Mouse (Mus musculus): ENCODE data around the gene Rnh1. TPM values are rescaled to one million over a fixed set of nuclear protein-coding genes. Genes with fewer than 3 reads are reported as not detected.

Gene Rnh1
- polyA plus RNA-seq, 1 experiment from 2014 or later: 292 TPM

GRCm38 (mm10) chr7:141205504-141205903 is 32.8 kb upstream of the Rnh1 start:
- no peaks in the 10 kb centered on the region for H3K27me3 ChIP-seq
- ChIA-PET CTCF (no interaction called here), POLR2A (no interaction called here)
- in situ Hi-C loops (cut with MboI; ENCODE audit: low pct_unique_long_range_greater_than_20kb): no loop called here
- no peak for TF ChIP-seq CTCF (IDR thresholded peaks at IDR 0.05)
- ATAC-seq (no peak), DNase-seq (ENCODE audit: low read depth, low spot score) (no peak)

GRCm38 (mm10) chr7:141204546-141204945 is 31.9 kb upstream of the Rnh1 start:
- in situ Hi-C loops (cut with MboI; ENCODE audit: low pct_unique_long_range_greater_than_20kb): no loop called here
- H3K27me3 ChIP-seq: no peaks in the 10 kb centered on the region
- ATAC-seq (no peak), DNase-seq (ENCODE audit: low read depth, low spot score) (no peak)
- CTCF ChIA-PET: no interaction called here
- no peak for TF ChIP-seq CTCF (IDR thresholded peaks at IDR 0.05)
- POLR2A ChIA-PET: interaction anchor here (0.7 kb wide), 1 partner anchor 243 kb away, joined by 3 read pairs; no protein-coding TSS in a partner anchor

- no peak for DNase-seq (ENCODE audit: low read depth, low spot score)
- no peak for ATAC-seq
- in situ Hi-C loops (cut with MboI; ENCODE audit: low pct_unique_long_range_greater_than_20kb): no loop called here
- no peak for TF ChIP-seq CTCF (IDR thresholded peaks at IDR 0.05)
- H3K27me3 ChIP-seq: no peaks in the 10 kb centered on the region
- POLR2A ChIA-PET: no interaction called here
- CTCF ChIA-PET: no interaction called here
These were observed 25.5 kb upstream of the Rnh1 start for GRCm38 (mm10) chr7:141198121-141198520.

- H3K27me3 ChIP-seq: no peaks in the 10 kb centered on the region
- ChIA-PET CTCF (interaction anchor here (1.1 kb wide), 1 partner anchor 37 kb away, joined by 3 read pairs; no protein-coding TSS in a partner anchor), POLR2A (interaction anchor here (3.1 kb wide), 1 partner anchor 19 kb away, joined by 14 read pairs; the partner anchor contains the start of gene Rassf7)
- in situ Hi-C loops (cut with MboI; ENCODE audit: low pct_unique_long_range_greater_than_20kb): no loop called here
- TF ChIP-seq CTCF (IDR thresholded peaks at IDR 0.05): no peak
- no peak for ATAC-seq
- DNase-seq (ENCODE audit: low read depth, low spot score): no peak
These were observed 24.1 kb upstream of the Rnh1 start for GRCm38 (mm10) chr7:141196619-141197282.

GRCm38 (mm10) chr7:141195754-141196153 is 23.1 kb upstream of the Rnh1 start:
- H3K27me3 ChIP-seq: no peaks in the 10 kb centered on the region
- in situ Hi-C loops (cut with MboI; ENCODE audit: low pct_unique_long_range_greater_than_20kb): no loop called here
- CTCF ChIA-PET: interaction anchor here (1.1 kb wide), 1 partner anchor 38 kb away, joined by 3 read pairs; no protein-coding TSS in a partner anchor
- ATAC-seq (no peak), DNase-seq (ENCODE audit: low read depth, low spot score) (no peak)
- no peak for TF ChIP-seq CTCF (IDR thresholded peaks at IDR 0.05)
- POLR2A ChIA-PET: interaction anchor here (3.1 kb wide), 1 partner anchor 20 kb away, joined by 14 read pairs; the partner anchor contains the start of gene Rassf7

GRCm38 (mm10) chr7:141194830-141195229 is 22.2 kb upstream of the Rnh1 start:
- no peaks in the 10 kb centered on the region for H3K27me3 ChIP-seq
- POLR2A ChIA-PET: interaction anchor here (0.9 to 3.1 kb wide), 4 partner anchors 16 to 221 kb away, joined by 4 to 14 read pairs (median 4); partner anchors contain the start of gene Rassf7
- ATAC-seq (peak; percentile 24), DNase-seq (ENCODE audit: low read depth, low spot score) (peak; percentile 46)
- in situ Hi-C loops (cut with MboI; ENCODE audit: low pct_unique_long_range_greater_than_20kb): no loop called here
- CTCF ChIA-PET: no interaction called here
- TF ChIP-seq CTCF (IDR thresholded peaks at IDR 0.05): no peak

- DNase-seq (ENCODE audit: low read depth, low spot score): no peak
- CTCF ChIA-PET: no interaction called here
- POLR2A ChIA-PET: interaction anchor here (0.9 to 3.1 kb wide), 4 partner anchors 16 to 221 kb away, joined by 4 to 14 read pairs (median 4); partner anchors contain the start of gene Rassf7
- in situ Hi-C loops (cut with MboI; ENCODE audit: low pct_unique_long_range_greater_than_20kb): no loop called here
- peak; percentile 11 for ATAC-seq
- TF ChIP-seq CTCF (IDR thresholded peaks at IDR 0.05): no peak
- no peaks in the 10 kb centered on the region for H3K27me3 ChIP-seq
These were observed 21.8 kb upstream of the Rnh1 start for GRCm38 (mm10) chr7:141194409-141194808.

GRCm38 (mm10) chr7:141193948-141194347 is 21.3 kb upstream of the Rnh1 start, which contains the start of the genes Hras and Lrrc56:
Gene Hras (minus strand): TSS chr7:141194005.
Gene Lrrc56 (plus strand): TSS chr7:141194157.
- TF ChIP-seq CTCF (IDR thresholded peaks at IDR 0.05): no peak
- in situ Hi-C loops (cut with MboI; ENCODE audit: low pct_unique_long_range_greater_than_20kb): no loop called here
- CTCF ChIA-PET: no interaction called here
- ATAC-seq (peak; percentile 90), DNase-seq (ENCODE audit: low read depth, low spot score) (peak; percentile 86)
- POLR2A ChIA-PET: interaction anchor here (0.6 to 3.1 kb wide), 7 partner anchors 17 to 709 kb away, joined by 3 to 14 read pairs (median 4); partner anchors contain the start of gene Rassf7
- H3K27me3 ChIP-seq: no peaks in the 10 kb centered on the region

- in situ Hi-C loops (cut with MboI; ENCODE audit: low pct_unique_long_range_greater_than_20kb): no loop called here
- CTCF ChIA-PET: interaction anchor here (2.5 kb wide), 1 partner anchor 17 kb away, joined by 6 read pairs; no protein-coding TSS in a partner anchor
- POLR2A ChIA-PET: interaction anchor here (0.6 to 1.9 kb wide), 8 partner anchors 24 to 709 kb away, joined by 3 to 5 read pairs (median 4); partner anchors contain the start of gene Phrf1
- ATAC-seq (peak; percentile 36), DNase-seq (ENCODE audit: low read depth, low spot score) (no peak)
- H3K27me3 ChIP-seq: no peaks in the 10 kb centered on the region
- TF ChIP-seq CTCF (IDR thresholded peaks at IDR 0.05): no peak
These were observed 20.7 kb upstream of the Rnh1 start for GRCm38 (mm10) chr7:141193348-141193856.

GRCm38 (mm10) chr7:141192776-141193347 is 20.2 kb upstream of the Rnh1 start:
- in situ Hi-C loops (cut with MboI; ENCODE audit: low pct_unique_long_range_greater_than_20kb): no loop called here
- no peak for DNase-seq (ENCODE audit: low read depth, low spot score)
- no peak for ATAC-seq
- CTCF ChIA-PET: interaction anchor here (2.5 kb wide), 1 partner anchor 17 kb away, joined by 6 read pairs; no protein-coding TSS in a partner anchor
- POLR2A ChIA-PET: interaction anchor here (0.6 to 1.9 kb wide), 8 partner anchors 24 to 144 kb away, joined by 3 to 5 read pairs (median 4); partner anchors contain the start of gene Phrf1
- TF ChIP-seq CTCF (IDR thresholded peaks at IDR 0.05): no peak
- no peaks in the 10 kb centered on the region for H3K27me3 ChIP-seq
